8 mouse cellular contexts compared by ENCODE assay signal in genomic region chr7:27273739-27274351, GRCm38 (mm10). TPM values are rescaled to one million over a fixed set of nuclear protein-coding genes. Genes with fewer than 3 reads are reported as not detected.
DNase-seq lines count a peak whose midpoint lies in the region; ATAC-seq lines count a peak whose summit lies in the region.

No protein-coding gene starts in this region.

- H3K4me1 ChIP-seq in kidney, embryonic 15.5 days = no peaks in the 10 kb centered on the region
- peaks cover 21% of the 10 kb centered on the region; the same call in 1 of the 2 replicates for H3K4me1 ChIP-seq in megakaryocyte, embryonic 14.5 days

- peak; percentile 51 for DNase-seq in gastrocnemius, postnatal 10 days
- no peak for DNase-seq in gastrocnemius, adult 18-20 months (ENCODE audit: low spot score)
- DNase-seq in CD4-positive helper T cell, adult 2 months (ENCODE audit: low read depth, low spot score) = peak; percentile 44
- peak; percentile 51 for DNase-seq in c-Kit-positive CD71-negative TER-119-negative erythroid progenitor cells, embryonic 14.5 days (ENCODE audit: low read depth)
- no peak for DNase-seq in ovary, postnatal 10 days (ENCODE audit: low spot score)
- no peak for DNase-seq in Muller cell, postnatal 12 days (ENCODE audit: inconsistent ontology term)

- no peak overlapping the region for H3K9ac ChIP-seq in kidney, embryonic 15.5 days

- no peaks in the 10 kb centered on the region for H3K9me3 ChIP-seq in kidney, embryonic 15.5 days (replicated peaks)
- peaks cover 13% of the 10 kb centered on the region for H3K9me3 ChIP-seq in megakaryocyte, embryonic 14.5 days

- no peaks in the 10 kb centered on the region for H3K27me3 ChIP-seq in kidney, embryonic 15.5 days
- peaks cover 10% of the 10 kb centered on the region for H3K27me3 ChIP-seq in megakaryocyte, embryonic 14.5 days (replicated peaks)

- peaks cover 88% of the 10 kb centered on the region for H3K36me3 ChIP-seq in kidney, embryonic 15.5 days
- H3K36me3 ChIP-seq in megakaryocyte, embryonic 14.5 days (replicated peaks; ENCODE audit: low read length) = no peaks in the 10 kb centered on the region

- WGBS in kidney, embryonic 15.5 days = 56% methylated on average over 32 of the region's 32 CpGs

- no peak overlapping the region for H3K27ac ChIP-seq in kidney, embryonic 15.5 days

- peak overlapping the region; percentile 36; the same call in 1 of the 2 replicates for H3K4me2 ChIP-seq in kidney, embryonic 15.5 days

- no peak for ATAC-seq in kidney, embryonic 15.5 days (replicated peaks; ENCODE audit: low FRiP score)

- H3K4me3 ChIP-seq in kidney, embryonic 15.5 days (replicated peaks) = no peak overlapping the region
- H3K4me3 ChIP-seq in megakaryocyte, embryonic 14.5 days (replicated peaks) = peak overlapping the region; percentile 3

RNA-seq across cellular contexts. Expression of gene Numbl, which starts 15.6 kb away (rescaled TPM):
- total RNA-seq in gastrocnemius, postnatal 10 days (2021) = 10 to 100 TPM; 14.7 to 17.0 TPM
- 1 to 10 TPM; 2.2 to 2.8 TPM for total RNA-seq in gastrocnemius, adult 18-20 months (2021)
- polyA plus RNA-seq in kidney, embryonic 15.5 days (2015; fragmentation: Nextera tagmentation; extraction: Ambion mirVana) = 15.3 and 18.5 TPM in 2 replicates
- polyA plus RNA-seq in megakaryocyte, embryonic 14.5 days (2012; ENCODE audit: insufficient read depth, low replicate concordance) = 2.0 and 2.4 TPM in 2 replicates

RNA-seq across cellular contexts. Expression of gene Coq8b, which starts 41.0 kb away (rescaled TPM):
- 1 to 10 TPM; 4.2 to 6.4 TPM for total RNA-seq in gastrocnemius, postnatal 10 days (2021)
- 1 to 10 TPM; 2.6 to 2.9 TPM for total RNA-seq in gastrocnemius, adult 18-20 months (2021)
- 20.9 and 23.1 TPM in 2 replicates for polyA plus RNA-seq in kidney, embryonic 15.5 days (2015; fragmentation: Nextera tagmentation; extraction: Ambion mirVana)
- polyA plus RNA-seq in megakaryocyte, embryonic 14.5 days (2012; ENCODE audit: insufficient read depth, low replicate concordance) = 45.5 and 46.3 TPM in 2 replicates

RNA-seq across cellular contexts. Expression of gene Itpkc, which starts 45.4 kb away (rescaled TPM):
- total RNA-seq in gastrocnemius, postnatal 10 days (2021) = 1 to 10 TPM; 4.3 to 6.3 TPM
- 1 to 10 TPM; 3.8 to 4.2 TPM for total RNA-seq in gastrocnemius, adult 18-20 months (2021)
- polyA plus RNA-seq in kidney, embryonic 15.5 days (2015; fragmentation: Nextera tagmentation; extraction: Ambion mirVana) = 4.4 and 5.2 TPM in 2 replicates
- polyA plus RNA-seq in megakaryocyte, embryonic 14.5 days (2012; ENCODE audit: insufficient read depth, low replicate concordance) = 1.0 and 3.0 TPM in 2 replicates

Comparison
In these comparisons a context has a peak if more than half of its experiments do, and no peak if none do; other contexts are left out.
1. DNase-seq: peak in gastrocnemius, postnatal 10 days (single experiment), CD4-positive helper T cell, adult 2 months (single experiment) and c-Kit-positive CD71-negative TER-119-negative erythroid progenitor cells, embryonic 14.5 days (single experiment); none in gastrocnemius, adult 18-20 months (single experiment), ovary, postnatal 10 days (single experiment) and Muller cell, postnatal 12 days (single experiment).
2. RNA of gene Numbl, which starts 15.6 kb away (total RNA-seq): 14.7 to 17.0 TPM in gastrocnemius, postnatal 10 days; 2.2 to 2.8 TPM in gastrocnemius, adult 18-20 months; every median in the first group is over 4 times any median in the second.